Mouse (Mus musculus) gastrocnemius, postnatal 14 days (tissue): ENCODE results near the gene Tmem189. TPM values are rescaled to one million over a fixed set of nuclear protein-coding genes. Genes with fewer than 3 reads are reported as not detected.

ENCODE experiments used
- DNase-seq: peaks from one replicate; pipeline ENCODE4 v3.0.0; 2021; ENCODE audit warnings: mixed read lengths
- intact Hi-C: fragments of 180-260 bp; cut with DNase I; formaldehyde crosslinking; loops from one replicate; pipeline ENCODE4 v1.15.1; 2025; ENCODE audit warnings: low total_unique reads
- total RNA-seq, 2 experiments: library from RNA; stranded (reverse); gene quantifications; 2 replicates each; pipeline ENCODE4 v1.2.3; 2021

The Tmem189 gene
- total RNA-seq, 2 experiments from 2014 or later = 18.1 to 22.8 TPM

- no peak for DNase-seq
- intact Hi-C loops = no loop called here
Measured at GRCm38 (mm10) chr2:167706183-167706939, 16.7 kb upstream of the Tmem189 start.

GRCm38 (mm10) chr2:167704409-167704808 lies 14.8 kb upstream of the Tmem189 start:
- no peak for DNase-seq
- intact Hi-C loops = loop anchor here (5.0 kb wide), 1 partner anchor 43 kb away; no protein-coding TSS in a partner anchor

DNA sequence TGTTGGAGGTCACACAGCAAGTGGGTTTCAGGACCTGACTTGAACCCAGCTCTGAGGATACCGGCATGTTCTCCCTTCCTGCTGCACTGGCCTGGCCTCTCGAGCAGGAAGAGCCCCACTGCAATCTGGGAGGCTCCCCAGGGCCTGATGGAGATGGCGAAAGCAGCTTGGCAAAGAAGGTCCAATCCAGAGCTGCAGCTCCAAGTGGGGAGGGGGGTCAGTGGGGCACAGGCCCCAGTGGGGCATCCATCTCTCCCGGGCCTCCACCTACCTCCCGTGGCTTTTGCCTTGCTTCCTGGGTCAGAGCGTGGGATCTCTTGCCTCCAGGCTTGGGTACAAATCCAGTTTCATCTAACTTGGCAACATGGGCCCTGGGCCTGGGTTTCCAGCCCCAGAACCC lies 12.5 kb upstream of the Tmem189 start:
- intact Hi-C loops = loop anchor here (5.0 kb wide), 1 partner anchor 45 kb away; no protein-coding TSS in a partner anchor

DNA sequence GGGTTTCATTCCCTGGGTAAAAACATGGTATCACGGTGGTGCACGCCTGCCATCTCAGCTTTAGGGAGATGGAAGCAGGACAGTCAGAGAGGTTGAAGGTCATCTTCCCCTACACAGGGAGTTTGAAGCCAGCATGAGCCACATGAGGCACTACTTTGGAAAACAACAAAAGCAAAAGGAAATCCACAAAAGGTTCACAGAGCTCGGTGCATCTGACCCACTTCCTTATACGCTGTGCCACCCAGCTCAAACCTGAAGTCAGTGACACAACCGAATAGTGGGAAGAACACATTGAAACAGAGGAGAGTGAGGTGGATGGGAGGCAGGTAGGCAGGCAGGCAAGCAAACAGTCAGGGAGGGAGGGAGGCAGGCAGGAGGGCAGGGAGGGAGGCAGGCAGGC lies 11.8 kb upstream of the Tmem189 start:
- intact Hi-C loops = loop anchor here (5.0 kb wide), 1 partner anchor 46 kb away; no protein-coding TSS in a partner anchor
- DNase-seq = no peak

More for the DNA sequence above, 12.5 kb upstream of the Tmem189 start:
- no peak for DNase-seq

DNA sequence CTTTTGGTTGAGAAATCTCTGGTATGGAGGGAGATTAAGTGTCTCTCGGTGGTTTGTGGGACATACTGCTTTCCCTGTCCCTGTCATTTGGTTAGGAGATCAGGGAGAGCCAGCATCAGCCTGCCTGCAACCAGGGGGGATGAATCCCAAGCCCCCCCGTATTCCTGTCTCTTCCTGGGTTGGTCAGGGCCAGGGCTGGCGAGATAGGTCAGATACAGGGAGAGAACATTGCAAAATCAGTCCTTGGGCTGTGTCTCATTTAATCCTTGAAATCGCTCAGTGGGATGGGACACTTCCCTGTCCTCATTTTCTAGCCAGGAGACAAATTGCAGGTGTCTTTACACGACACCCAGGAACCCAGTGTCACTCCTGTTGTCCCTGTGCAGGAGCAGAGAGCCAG lies 10.4 kb upstream of the Tmem189 start:
- no peak for DNase-seq
- intact Hi-C loops = loop anchor here (5.0 kb wide), 1 partner anchor 47 kb away; no protein-coding TSS in a partner anchor

DNA sequence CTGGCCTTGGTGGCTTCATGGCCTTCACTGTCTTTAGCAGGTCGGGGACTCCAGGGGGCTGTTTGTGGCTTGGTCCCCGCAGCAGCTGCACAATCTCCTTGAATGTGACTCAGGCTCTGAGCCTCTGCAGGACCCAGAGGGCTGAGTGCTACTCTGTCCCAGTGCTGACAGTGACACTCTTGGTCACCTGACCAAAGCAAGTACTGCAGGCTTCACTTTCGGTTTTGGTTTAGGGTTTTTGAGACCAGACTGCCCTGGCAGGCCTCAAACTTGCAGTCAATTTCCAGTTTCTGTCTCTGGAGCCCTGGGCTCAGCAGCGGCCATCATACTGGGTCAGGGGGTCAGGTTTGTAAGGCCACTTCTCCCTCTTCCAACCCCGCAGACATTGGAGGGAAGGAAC lies 8.3 kb upstream of the Tmem189 start:
- DNase-seq = peak; percentile 42
- intact Hi-C loops = no loop called here

- DNase-seq = peak; percentile 80
- intact Hi-C loops = no loop called here
Measured at GRCm38 (mm10) chr2:167696143-167696542, 6.5 kb upstream of the Tmem189 start.

DNA sequence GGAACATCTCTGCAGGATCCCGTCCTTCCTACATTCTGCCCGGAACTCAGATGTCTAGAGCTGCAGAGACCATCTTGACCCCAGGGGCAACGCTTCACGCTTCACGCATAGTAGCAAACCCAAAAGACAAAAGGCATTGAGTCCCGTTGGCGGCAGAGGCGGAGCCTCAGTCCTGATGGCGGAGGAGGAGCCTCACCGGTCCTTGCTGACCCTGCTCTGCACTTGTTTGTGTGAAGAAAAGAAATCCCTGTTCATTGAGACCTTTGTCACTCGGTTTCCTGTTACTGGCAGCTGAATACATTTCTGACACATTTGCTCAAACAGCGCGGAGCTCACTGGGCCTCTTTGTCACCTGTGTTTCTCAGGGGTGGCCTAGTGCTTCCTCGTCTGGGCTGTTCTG lies 5.9 kb upstream of the Tmem189 start:
- no peak for DNase-seq
- intact Hi-C loops = no loop called here

GRCm38 (mm10) chr2:167694963-167695362 lies 5.3 kb upstream of the Tmem189 start:
- no peak for DNase-seq
- intact Hi-C loops = no loop called here

DNA sequence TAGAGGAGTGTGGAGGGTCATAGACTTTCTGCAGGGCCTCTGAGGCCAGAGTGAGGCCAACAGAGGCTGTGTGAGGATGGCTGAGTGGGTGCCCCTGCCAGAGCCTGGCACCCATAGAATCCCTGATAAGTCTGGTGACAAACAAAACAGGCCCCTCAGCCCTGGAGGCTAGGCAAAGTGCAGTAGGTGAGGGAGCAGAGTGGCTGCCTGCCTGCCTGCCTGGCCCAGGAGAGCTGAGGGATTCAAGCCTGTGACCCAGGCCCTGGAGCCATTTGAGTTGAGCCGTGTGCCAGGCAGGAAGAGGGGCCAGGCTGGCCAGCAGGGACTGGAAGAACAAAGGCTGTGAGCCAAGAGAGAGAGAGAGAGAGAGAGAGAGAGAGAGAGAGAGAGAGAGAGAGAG lies 4.6 kb upstream of the Tmem189 start:
- intact Hi-C loops = no loop called here
- DNase-seq = no peak

DNA sequence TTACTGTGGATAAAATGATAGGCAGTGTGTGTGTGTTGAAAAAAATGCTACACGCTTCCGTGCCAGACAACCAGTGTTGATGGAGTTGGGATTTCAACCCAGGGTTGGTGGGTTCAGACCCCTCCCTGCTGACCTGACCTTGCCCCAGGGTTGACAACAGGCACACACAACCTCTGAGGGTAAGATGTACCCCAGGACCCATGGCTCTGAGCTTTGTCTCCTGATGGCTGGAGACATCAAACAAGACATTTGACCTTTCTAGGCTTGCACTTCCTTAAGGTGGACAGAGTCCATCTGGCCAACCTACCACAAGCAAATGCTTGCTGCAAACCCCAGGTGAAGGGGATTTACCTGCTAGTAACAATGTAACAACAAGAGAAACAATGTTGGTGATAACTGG lies 3.9 kb upstream of the Tmem189 start:
- intact Hi-C loops = no loop called here
- no peak for DNase-seq

DNA sequence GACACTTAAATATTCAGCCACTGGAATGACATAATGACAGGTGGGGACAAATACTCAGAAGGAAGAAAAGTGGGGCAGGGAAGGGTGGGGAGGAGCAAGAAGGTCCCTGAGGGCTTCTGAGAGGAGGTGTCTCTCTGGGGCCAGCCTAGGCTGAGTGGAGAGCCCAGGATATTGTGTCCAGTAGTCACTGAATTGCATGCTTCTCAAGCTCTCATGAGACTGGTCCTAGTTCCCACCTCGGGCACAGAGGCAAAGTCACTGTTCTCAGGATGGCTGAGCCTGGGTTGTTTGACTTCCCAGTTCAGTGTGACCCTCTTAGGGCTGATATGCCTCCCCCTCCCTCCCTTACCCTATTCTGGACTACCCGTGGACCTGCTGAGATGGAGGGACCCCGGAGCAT lies 3.2 kb upstream of the Tmem189 start:
- intact Hi-C loops = no loop called here
- no peak for DNase-seq

- DNase-seq = no peak
- intact Hi-C loops = no loop called here
Measured at GRCm38 (mm10) chr2:167691871-167692661, 2.4 kb upstream of the Tmem189 start.

DNA sequence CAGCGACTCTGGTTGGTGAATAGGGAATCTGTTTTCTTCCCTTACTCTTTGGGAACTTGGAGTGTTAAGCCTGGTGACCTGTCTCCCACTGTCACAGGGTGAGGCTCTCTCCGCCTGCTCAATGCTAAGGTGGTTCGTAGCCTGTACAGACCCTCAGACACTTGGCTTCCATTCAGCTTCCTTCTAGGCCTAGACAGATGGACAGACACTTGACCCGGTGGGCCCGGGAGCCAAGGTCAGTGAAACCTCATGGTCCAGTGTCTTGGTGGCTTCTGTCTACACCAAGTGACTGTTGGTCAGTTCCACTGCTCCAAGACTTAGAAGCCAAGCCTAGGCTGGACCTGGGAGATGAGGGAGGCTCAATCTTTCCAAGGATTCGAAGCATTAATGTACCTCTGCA lies 1.8 kb upstream of the Tmem189 start:
- intact Hi-C loops = no loop called here
- DNase-seq = no peak

GRCm38 (mm10) chr2:167690962-167691311 lies 1.3 kb upstream of the Tmem189 start:
- peak; percentile 52 for DNase-seq
- intact Hi-C loops = no loop called here

DNA sequence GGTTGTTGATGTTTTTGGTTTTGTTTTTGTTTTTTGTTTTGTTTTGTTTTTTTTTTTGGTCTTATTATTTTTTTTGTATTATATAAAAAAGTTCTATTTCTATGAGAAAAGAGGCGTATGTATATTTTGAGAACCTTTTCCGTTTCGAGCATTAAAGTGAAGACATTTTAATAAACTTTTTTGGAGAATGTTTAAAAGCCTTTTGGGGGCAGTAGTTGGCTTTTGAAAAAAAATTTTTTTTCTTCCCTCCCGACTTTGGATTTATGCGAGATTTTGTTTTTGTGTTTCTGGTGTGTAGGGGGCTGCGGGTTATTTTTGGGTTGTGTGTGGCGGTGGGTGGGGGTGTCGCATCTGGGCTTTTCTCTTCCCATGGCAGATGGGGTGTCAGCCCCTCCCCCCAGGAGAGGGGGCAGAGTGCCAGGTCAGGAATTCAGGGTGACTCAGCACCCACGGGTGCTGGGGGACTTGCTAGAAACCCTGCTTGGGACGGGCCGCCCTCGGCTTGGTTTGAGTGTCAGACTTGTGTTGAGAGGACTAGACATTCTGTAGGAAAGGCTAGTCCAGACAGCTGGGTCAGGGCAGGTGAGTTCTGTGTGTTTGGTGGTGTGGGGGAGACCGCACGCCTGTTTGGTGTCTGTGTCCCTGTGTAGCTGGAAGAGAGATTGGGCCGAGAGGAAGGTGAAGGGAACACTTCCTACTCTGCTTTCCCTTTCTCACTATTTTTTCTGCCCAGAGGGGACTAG lies 768 bp upstream of the Tmem189 start:
- intact Hi-C loops = no loop called here
- peak; percentile 79 for DNase-seq

DNA sequence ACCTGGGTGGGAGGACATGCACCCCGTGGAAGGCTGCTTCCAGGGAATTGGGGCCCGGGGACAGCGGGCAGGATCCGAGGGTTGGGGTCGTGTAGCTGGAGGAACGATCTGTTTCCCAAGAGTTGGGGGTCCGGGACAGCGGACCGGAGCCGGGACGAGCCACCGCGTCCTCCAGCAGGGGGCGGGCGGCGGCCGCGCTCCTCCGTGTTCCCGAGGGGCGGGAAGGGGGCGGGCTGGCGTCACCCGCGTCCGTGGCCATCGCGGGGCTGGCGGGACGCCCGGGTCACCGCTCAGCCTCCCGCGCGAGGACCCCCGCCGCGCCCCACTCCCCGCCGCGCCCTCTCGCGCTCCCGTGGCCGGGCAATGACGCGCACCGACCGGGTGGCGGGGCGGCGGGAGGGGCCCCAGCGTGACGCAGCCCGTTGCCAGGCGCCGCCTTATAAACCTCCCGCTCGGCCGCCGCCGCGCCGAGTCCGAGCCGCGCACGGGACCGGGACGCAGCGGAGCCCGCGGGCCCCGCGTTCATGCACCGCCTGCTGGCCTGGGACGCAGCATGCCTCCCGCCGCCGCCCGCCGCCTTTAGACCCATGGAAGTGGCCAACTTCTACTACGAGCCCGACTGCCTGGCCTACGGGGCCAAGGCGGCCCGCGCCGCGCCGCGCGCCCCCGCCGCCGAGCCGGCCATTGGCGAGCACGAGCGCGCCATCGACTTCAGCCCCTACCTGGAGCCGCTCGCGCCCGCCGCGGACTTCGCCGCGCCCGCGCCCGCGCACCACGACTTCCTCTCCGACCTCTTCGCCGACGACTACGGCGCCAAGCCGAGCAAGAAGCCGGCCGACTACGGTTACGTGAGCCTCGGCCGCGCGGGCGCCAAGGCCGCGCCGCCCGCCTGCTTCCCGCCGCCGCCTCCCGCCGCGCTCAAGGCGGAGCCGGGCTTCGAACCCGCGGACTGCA lies 847 bp downstream of the Tmem189 start, which contains the start of gene Cebpb:
Gene Cebpb (plus strand): TSS at position 418 of the 954 bp plus-strand sequence.
- DNase-seq = peak; percentile 87
- intact Hi-C loops = loop anchor here (5.0 to 10.0 kb wide), 2 partner anchors 74 to 316 kb away; no protein-coding TSS in a partner anchor

DNA sequence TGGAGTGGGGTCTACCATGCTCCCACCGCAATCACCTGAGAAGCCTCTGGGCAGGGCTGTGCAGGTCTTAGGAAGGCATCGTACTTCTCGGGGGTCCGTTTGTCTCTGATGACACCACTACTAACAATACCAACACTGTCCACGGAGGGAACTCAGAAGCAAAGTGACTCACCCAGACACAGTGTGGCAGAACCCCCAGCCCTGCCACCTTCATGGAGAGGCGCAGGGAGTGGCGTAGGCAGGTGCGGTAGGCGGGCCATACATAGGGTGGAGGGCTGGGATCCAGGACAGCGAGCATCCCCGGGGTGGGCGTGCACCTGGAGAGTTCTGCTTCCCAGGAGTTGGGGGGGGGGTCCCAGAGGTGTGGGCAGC lies 1.5 kb downstream of the Tmem189 start:
- intact Hi-C loops = loop anchor here (5.0 to 10.0 kb wide), 2 partner anchors 74 to 317 kb away; no protein-coding TSS in a partner anchor
- DNase-seq = no peak

- peak; percentile 38 for DNase-seq
- intact Hi-C loops = loop anchor here (2.0 to 10.0 kb wide), 3 partner anchors 75 to 317 kb away; no protein-coding TSS in a partner anchor
Measured at GRCm38 (mm10) chr2:167687651-167688101, 1.9 kb downstream of the Tmem189 start.
